Mouse (Mus musculus) heart, postnatal 25 days (tissue): ENCODE results near the gene Gm3005. TPM values are rescaled to one million over a fixed set of nuclear protein-coding genes. Genes with fewer than 3 reads are reported as not detected.
"Not testable (repeated sequence)": the region's sequence is repeated elsewhere in the genome, so short reads cannot be mapped to it uniquely, and the experiment has no call there.

Experiments used
- DNase-seq: peaks from one replicate; pipeline ENCODE4 v3.0.0; 2022; ENCODE audit warnings: low spot score
- intact Hi-C: fragments of 180-260 bp; cut with DNase I; formaldehyde crosslinking; loops from one replicate; pipeline ENCODE4 v1.15.1; 2025
- total RNA-seq, 2 experiments: library from RNA; stranded (reverse); gene quantifications; 2 replicates each; pipeline ENCODE4 v1.2.3; 2021

Gene Gm3005
- total RNA-seq = not detected

GRCm38 (mm10) chr14:3427803-3428202, at the start of gene Gm3005:
Gm3005 (plus strand) TSS chr14:3428103.
- DNase-seq, intact Hi-C loops: not testable (repeated sequence)

- intact Hi-C loops, DNase-seq: not testable (repeated sequence)
These were observed 33.1 kb upstream of the Gm3005 start, which contains the start of gene Gm10413 for GRCm38 (mm10) chr14:3394793-3395192. Gm10413 (plus strand) TSS chr14:3395093.

- DNase-seq, intact Hi-C loops: not testable (repeated sequence)
These were observed 15.6 kb upstream of the Gm3005 start, which contains the start of gene Gm10409 for GRCm38 (mm10) chr14:3412314-3412713. Gm10409 (plus strand) TSS chr14:3412614.

- DNase-seq, intact Hi-C loops: not testable (repeated sequence)
These were observed 21.2 kb downstream of the Gm3005 start, which contains the start of gene Gm10408 for GRCm38 (mm10) chr14:3449079-3449478. Gm10408 (plus strand) TSS chr14:3449379.

- intact Hi-C loops, DNase-seq: not testable (repeated sequence)
These were observed 206.3 kb downstream of the Gm3005 start, which contains the start of gene Gm3012 for GRCm38 (mm10) chr14:3634212-3634611. Gm3012 (plus strand) TSS chr14:3634512.

Other genes with a start within 250 kb of the Gm3005 start
- not detected for gene Gm5795, start 239.8 kb upstream of the Gm3005 start, total RNA-seq
- 1 to 10 TPM; 2.0 TPM for gene D830030K20Rik, start 219.6 kb upstream of the Gm3005 start, total RNA-seq
- gene Gm2956, start 95.5 kb upstream of the Gm3005 start, total RNA-seq = not detected
- gene Gm10413, start 33.0 kb upstream of the Gm3005 start, total RNA-seq = not detected
- gene Gm10409, start 15.5 kb upstream of the Gm3005 start, total RNA-seq = under 1 TPM; 0.18 to 0.34 TPM
- gene Gm10408, start 21.3 kb downstream of the Gm3005 start, total RNA-seq = not detected
- not detected for gene Gm3012, start 206.4 kb downstream of the Gm3005 start, total RNA-seq
- under 1 TPM; 0.18 to 0.34 TPM for gene Gm3020, start 223.9 kb downstream of the Gm3005 start, total RNA-seq